20 mouse cellular contexts compared by ENCODE assay signal in the genomic region with DNA sequence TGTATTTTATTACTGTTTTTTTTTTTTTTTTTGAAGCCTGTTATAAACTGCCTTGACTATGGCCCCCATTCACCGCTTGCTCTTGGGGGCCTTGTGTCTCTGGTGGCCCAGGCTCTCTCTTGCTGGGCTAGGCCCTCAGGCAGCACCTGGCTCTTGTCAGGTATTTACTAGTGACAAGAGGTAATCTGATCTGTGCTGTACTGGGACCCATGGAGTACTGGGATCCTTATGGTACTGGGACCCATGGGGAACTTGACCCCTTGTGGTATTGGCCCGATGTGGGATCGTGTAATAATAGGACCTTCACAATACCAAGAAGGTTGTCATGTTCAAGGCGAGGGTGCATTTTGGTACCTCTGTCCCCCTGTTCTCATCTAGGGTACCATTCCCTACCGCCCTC. TPM values are rescaled to one million over a fixed set of nuclear protein-coding genes. Genes with fewer than 3 reads are reported as not detected.
DNase-seq lines count a peak whose midpoint lies in the region; ATAC-seq and TF ChIP-seq lines count a peak whose summit lies in the region.
"Had no signal": no experiment of that assay in that cellular context is flagged by ENCODE, and none has a peak within 500 bp of the region (broad histone marks: within the 10 kb centered on the region; RNA-seq: fewer than 3 reads in every experiment).

No protein-coding gene starts in this region.

- peaks cover 93% of the 10 kb centered on the region for H3K4me1 ChIP-seq in limb, embryonic 10.5 days
- peaks cover 92% of the 10 kb centered on the region for H3K4me1 ChIP-seq in limb, embryonic 15.5 days

- H3K9me3 ChIP-seq in limb, embryonic 10.5 days (replicated peaks), result no peaks in the 10 kb centered on the region
- H3K9me3 ChIP-seq in limb, embryonic 15.5 days, result no peaks in the 10 kb centered on the region
- H3K9me3 ChIP-seq: forebrain, embryonic 12.5 days; heart, embryonic 13.5 days; hindbrain, embryonic 13.5 days had no signal

- no peak overlapping the region for H3K4me3 ChIP-seq in layer of hippocampus, adult 2 months
- no peak overlapping the region for H3K4me3 ChIP-seq in limb, embryonic 10.5 days
- H3K4me3 ChIP-seq in limb, embryonic 15.5 days, result no peak overlapping the region
- H3K4me3 ChIP-seq: forebrain, embryonic 12.5 days; heart, embryonic 13.5 days; hindbrain, embryonic 13.5 days had no signal

- no peak for TF ChIP-seq CTCF in layer of hippocampus, adult 2 months (conservative IDR thresholded peaks at IDR 0.05)

- H3K27me3 ChIP-seq in limb, embryonic 10.5 days (ENCODE audit: low read depth, poor library complexity, severe bottlenecking), result no peaks in the 10 kb centered on the region
- no peaks in the 10 kb centered on the region for H3K27me3 ChIP-seq in limb, embryonic 15.5 days
- H3K27me3 ChIP-seq: heart, embryonic 13.5 days had no signal

- H3K27ac ChIP-seq in layer of hippocampus, adult 2 months, result peak overlapping the region; percentile 9; the same call in 1 of the 2 replicates
- peak overlapping the region; percentile 100; the same call in 1 of the 2 replicates for H3K27ac ChIP-seq in limb, embryonic 10.5 days
- H3K27ac ChIP-seq in limb, embryonic 15.5 days, result peak overlapping the region; percentile 89; the same call in 1 of the 2 replicates
- H3K27ac ChIP-seq: hindbrain, postnatal 0 days had no signal

- no peak for ATAC-seq in limb, embryonic 15.5 days (ENCODE audit: insufficient number of reproducible peaks, low FRiP score, low TSS enrichment, low read depth)
- ATAC-seq: forebrain, postnatal 0 days; hindbrain, postnatal 0 days had no signal

- DNase-seq in heart, adult 11 months, result peak; percentile 90
- no peak for DNase-seq in heart, postnatal 10 days
- no peak for DNase-seq in layer of hippocampus, adult 2 months (ENCODE audit: low spot score in 2 of 2)
- no peak for DNase-seq in layer of hippocampus, postnatal 36 days
- DNase-seq in limb, embryonic 10.5 days (ENCODE audit: low spot score), result no peak
- no peak for DNase-seq in urinary bladder, postnatal 25 days (ENCODE audit: low spot score)
- DNase-seq in adrenal gland, adult 18-20 months (ENCODE audit: low spot score in 2 of 2), result no peak
- DNase-seq: adrenal gland, adult 8-10 months; adrenal gland, postnatal 36 days; cerebellum, adult 9-11 months; cerebellum, postnatal 36 days; forebrain, postnatal 0 days; gastrocnemius, postnatal 14 days; heart, postnatal 36 days; kidney, adult 11 months had no signal

- no peak overlapping the region for H3K4me2 ChIP-seq in limb, embryonic 15.5 days
- H3K4me2 ChIP-seq: heart, embryonic 13.5 days had no signal

- intact Hi-C loops in heart, postnatal 10 days (cut with DNase I), result no loop called here

- peaks cover 38% of the 10 kb centered on the region for H3K36me3 ChIP-seq in limb, embryonic 10.5 days
- no peaks in the 10 kb centered on the region for H3K36me3 ChIP-seq in limb, embryonic 15.5 days
- H3K36me3 ChIP-seq: forebrain, embryonic 12.5 days; hindbrain, embryonic 13.5 days had no signal

- no peak overlapping the region for H3K9ac ChIP-seq in limb, embryonic 15.5 days
- H3K9ac ChIP-seq: forebrain, embryonic 12.5 days; forebrain, postnatal 0 days had no signal

- 94% methylated on average over 5 of the region's 5 CpGs for WGBS in limb, embryonic 10.5 days
- 90% methylated on average over 5 of the region's 5 CpGs for WGBS in limb, embryonic 15.5 days

RNA-seq across cellular contexts. Expression of a gene that starts 4.9 kb away (rescaled TPM):
- 10 to 100 TPM; 84.5 to 88.7 TPM for total RNA-seq in heart, postnatal 10 days (2021)
- 100 to 1,000 TPM in 1 of 2 experiments, 10 to 100 TPM in 1; 93.2 to 114 TPM for total RNA-seq in layer of hippocampus, adult 2 months (2021)
- total RNA-seq in layer of hippocampus, postnatal 36 days (2021), result 100 to 1,000 TPM; 110 to 111 TPM
- 157 and 188 TPM in 2 replicates for polyA plus RNA-seq in limb, embryonic 10.5 days (2016; fragmentation: Nextera tagmentation; extraction: Ambion mirVana)
- 149 and 184 TPM in 2 replicates for polyA plus RNA-seq in limb, embryonic 15.5 days (2015; fragmentation: Nextera tagmentation; extraction: Ambion mirVana)
- 100 to 1,000 TPM in 1 of 2 experiments, 10 to 100 TPM in 1; 50.8 to 108 TPM for total RNA-seq in adrenal gland, adult 18-20 months (2021)

Comparison
In these comparisons a context has a peak if more than half of its experiments do, and no peak if none do; other contexts are left out.
1. H3K27ac ChIP-seq: peak in every context shown above with its lines; median percentile 100 in limb, embryonic 10.5 days; 89 in limb, embryonic 15.5 days; 9 in layer of hippocampus, adult 2 months.